Mouse (Mus musculus) kidney, postnatal 0 days (tissue): ENCODE data around the gene Stk11ip. TPM values are rescaled to one million over a fixed set of nuclear protein-coding genes. Genes with fewer than 3 reads are reported as not detected.

Experiments used
- ATAC-seq: fragments of 200-750 bp; cut with Nextera tagmentation; replicated peaks from 2 replicates; pipeline ENCODE4 v1.8.0; 2017; ENCODE audit warnings: low read depth, moderate number of reproducible peaks, moderate TSS enrichment, moderate library complexity; ENCODE audit not compliant: low FRiP score
- DNase-seq: peaks from one replicate; pipeline ENCODE4 v3.0.0-alpha.2; 2016; ENCODE audit warnings: low spot score
- H3K27ac ChIP-seq: fragments of 300-500 bp; sonication (generic); 2 replicates; pipeline ENCODE4 v1.5.1; 2014; ENCODE audit warnings: mild to moderate bottlenecking
- H3K27me3 ChIP-seq: fragments of 300-500 bp; sonication (generic); 2 replicates; pipeline ENCODE4 v1.6.1; 2014; ENCODE audit warnings: low read length, mixed read lengths; ENCODE audit not compliant: insufficient read depth
- H3K36me3 ChIP-seq: fragments of 300-500 bp; sonication (generic); 2 replicates; pipeline ENCODE4 v1.6.1; 2014; ENCODE audit warnings: low read length, mixed read lengths; ENCODE audit not compliant: insufficient read depth
- H3K4me1 ChIP-seq: fragments of 300-500 bp; sonication (generic); replicated peaks from 2 replicates; pipeline ENCODE4 v1.6.1; 2014; ENCODE audit warnings: antibody characterized with exemption, low read length, mixed read lengths; ENCODE audit not compliant: insufficient read depth
- H3K4me2 ChIP-seq: fragments of 300-500 bp; sonication (generic); 2 replicates; pipeline ENCODE4 v1.6.1; 2014; ENCODE audit warnings: mild to moderate bottlenecking, low read length, moderate library complexity, mixed read lengths
- H3K4me3 ChIP-seq: fragments of 300-500 bp; sonication (generic); replicated peaks from 2 replicates; pipeline ENCODE4 v1.5.1; 2014; ENCODE audit warnings: low read depth, low read length
- H3K9ac ChIP-seq: fragments of 300-500 bp; sonication (generic); 2 replicates; pipeline ENCODE4 v1.6.1; 2014; ENCODE audit warnings: low read depth, low read length
- H3K9me3 ChIP-seq: fragments of 300-500 bp; sonication (generic); replicated peaks from 2 replicates; pipeline ENCODE4 v1.6.1; 2016; ENCODE audit warnings: low read length, inconsistent platforms, mixed read lengths
- CTCF ChIP-seq: IDR thresholded peaks from 2 replicates; pipeline ENCODE4 v1.5.1; 2016; ENCODE audit warnings: antibody characterized with exemption, low read depth, mild to moderate bottlenecking, moderate library complexity
- WGBS: fragments of 180-500 bp; shearing (Covaris S2); extraction: QIAGEN DNeasy Blood & Tissue Kit; methylation state at CpG from one replicate; pipeline ENCODE4 v1.1.7; 2014; 5-methylcytosine and 5-hydroxymethylcytosine counted together
- polyA plus RNA-seq: library from polyadenylated mRNA; unstranded; fragments of >200 nt; fragmentation: Nextera tagmentation; extraction: Ambion mirVana; gene quantifications from 2 replicates; pipeline ENCODE4 v1.2.1, GENCODE M21; 2015

The Stk11ip gene
- polyA plus RNA-seq, 1 experiment from 2014 or later = 14.9 TPM

GRCm38 (mm10) chr1:75560206-75560913 is 39.0 kb downstream of the Stk11ip start:
- DNase-seq (no peak), ATAC-seq (no peak)
- 80% methylated on average over 12 of the region's 12 CpGs for WGBS
- Histone ChIP-seq H3K4me2 (no peak overlapping the region), H3K9ac (no peak overlapping the region), H3K4me1 (0 out of 2 replicates have a peak, but pooled peaks cover 6% of the 10 kb centered on the region), H3K9me3 (no peaks in the 10 kb centered on the region), H3K27ac (no peak overlapping the region), H3K36me3 (peaks cover 6% of the 10 kb centered on the region; the same call in 1 of the 2 replicates), H3K27me3 (no peaks in the 10 kb centered on the region), H3K4me3 (no peak overlapping the region)
- no peak for TF ChIP-seq CTCF

DNA sequence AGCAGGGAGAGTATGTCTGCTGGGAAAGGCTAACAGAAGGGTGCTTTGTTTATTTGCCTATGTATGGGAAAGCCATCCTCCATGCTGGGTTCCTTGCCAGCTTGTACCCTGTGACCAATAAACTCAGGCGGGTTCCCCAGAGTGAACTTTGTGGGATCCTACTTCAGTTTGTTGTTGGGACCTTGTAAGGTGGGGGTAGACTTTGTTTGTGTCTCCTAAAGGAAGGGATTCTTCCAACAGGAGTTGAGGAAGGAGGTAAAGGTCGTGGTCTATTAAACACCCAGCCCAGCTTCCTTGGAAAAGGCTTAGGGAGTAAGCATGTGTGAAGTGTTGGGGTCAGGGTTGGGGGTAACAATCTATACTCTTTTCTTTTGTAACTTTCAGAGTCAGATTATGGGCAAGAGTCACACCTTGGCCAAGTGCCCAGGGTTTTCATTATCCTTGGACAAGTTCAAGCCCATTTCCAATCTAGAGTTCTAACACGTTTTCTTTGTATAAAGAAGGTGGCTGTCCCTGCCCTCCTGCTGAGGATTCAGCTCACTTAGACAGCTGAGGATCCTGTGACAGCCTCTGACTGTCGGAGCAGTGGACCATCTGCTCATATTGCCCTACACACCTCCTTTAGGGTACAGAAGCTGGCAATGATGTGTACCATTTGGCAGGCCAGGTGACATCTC is 40.0 kb downstream of the Stk11ip start:
- no peaks in the 10 kb centered on the region for H3K27me3 ChIP-seq
- no peak overlapping the region for H3K9ac ChIP-seq
- no peak overlapping the region for H3K4me2 ChIP-seq
- WGBS = 29% methylated on average over 4 of the region's 4 CpGs
- no peak for TF ChIP-seq CTCF
- ATAC-seq (no peak), DNase-seq (no peak)
- peaks cover 6% of the 10 kb centered on the region; the same call in 1 of the 2 replicates for H3K36me3 ChIP-seq
- no peak overlapping the region for H3K27ac ChIP-seq
- H3K9me3 ChIP-seq = no peaks in the 10 kb centered on the region
- no peak overlapping the region for H3K4me3 ChIP-seq
- H3K4me1 ChIP-seq = 0 out of 2 replicates have a peak, but pooled peaks cover 6% of the 10 kb centered on the region

DNA sequence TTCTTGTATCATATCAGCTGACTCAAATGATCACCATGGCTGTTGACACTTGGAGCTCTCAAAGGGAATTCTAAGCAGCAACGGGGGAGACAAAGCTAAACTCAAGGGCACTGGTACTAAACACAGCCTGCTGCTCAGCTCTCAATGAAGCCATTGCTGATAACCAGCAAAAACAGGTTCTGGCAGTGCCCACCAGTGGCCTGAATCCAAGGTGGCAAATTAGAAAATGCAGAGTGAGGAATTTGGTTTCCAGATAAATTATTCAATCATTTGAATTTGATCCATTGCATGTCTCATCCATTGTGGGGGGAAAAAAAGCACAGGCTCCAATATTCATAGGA is 40.5 kb downstream of the Stk11ip start:
- no peak for ATAC-seq
- TF ChIP-seq CTCF = no peak
- 36% methylated on average over 1 of the region's 1 CpGs for WGBS

GRCm38 (mm10) chr1:75564102-75564501 is 42.8 kb downstream of the Stk11ip start:
- ATAC-seq (no peak), DNase-seq (no peak)
- no peak overlapping the region for H3K4me2 ChIP-seq
- no peak overlapping the region for H3K9ac ChIP-seq
- WGBS = 97% methylated on average over 2 of the region's 2 CpGs
- H3K27me3 ChIP-seq = no peaks in the 10 kb centered on the region
- no peaks in the 10 kb centered on the region for H3K36me3 ChIP-seq
- H3K27ac ChIP-seq = no peak overlapping the region
- no peak for TF ChIP-seq CTCF
- no peaks in the 10 kb centered on the region for H3K9me3 ChIP-seq
- 0 out of 2 replicates have a peak, but pooled peaks cover 2% of the 10 kb centered on the region for H3K4me1 ChIP-seq
- no peak overlapping the region for H3K4me3 ChIP-seq

More for the DNA sequence above, 40.5 kb downstream of the Stk11ip start:
- no peak overlapping the region for H3K27ac ChIP-seq
- H3K36me3 ChIP-seq = peaks cover 6% of the 10 kb centered on the region; the same call in 1 of the 2 replicates
- no peak overlapping the region for H3K4me2 ChIP-seq
- no peak overlapping the region for H3K9ac ChIP-seq
- no peaks in the 10 kb centered on the region for H3K27me3 ChIP-seq
- no peak for DNase-seq
- H3K4me3 ChIP-seq = no peak overlapping the region
- H3K4me1 ChIP-seq = 0 out of 2 replicates have a peak, but pooled peaks cover 6% of the 10 kb centered on the region
- H3K9me3 ChIP-seq = no peaks in the 10 kb centered on the region

- no peaks in the 10 kb centered on the region for H3K9me3 ChIP-seq
- ATAC-seq (no peak), DNase-seq (no peak)
- no peak overlapping the region for H3K27ac ChIP-seq
- H3K36me3 ChIP-seq = no peaks in the 10 kb centered on the region
- no peak overlapping the region for H3K9ac ChIP-seq
- H3K4me3 ChIP-seq = no peak overlapping the region
- no peaks in the 10 kb centered on the region for H3K27me3 ChIP-seq
- H3K4me1 ChIP-seq = no peaks in the 10 kb centered on the region
- 57% methylated on average over 5 of the region's 5 CpGs for WGBS
- no peak overlapping the region for H3K4me2 ChIP-seq
- TF ChIP-seq CTCF = no peak
Measured at GRCm38 (mm10) chr1:75564916-75565315, 43.6 kb downstream of the Stk11ip start.

DNA sequence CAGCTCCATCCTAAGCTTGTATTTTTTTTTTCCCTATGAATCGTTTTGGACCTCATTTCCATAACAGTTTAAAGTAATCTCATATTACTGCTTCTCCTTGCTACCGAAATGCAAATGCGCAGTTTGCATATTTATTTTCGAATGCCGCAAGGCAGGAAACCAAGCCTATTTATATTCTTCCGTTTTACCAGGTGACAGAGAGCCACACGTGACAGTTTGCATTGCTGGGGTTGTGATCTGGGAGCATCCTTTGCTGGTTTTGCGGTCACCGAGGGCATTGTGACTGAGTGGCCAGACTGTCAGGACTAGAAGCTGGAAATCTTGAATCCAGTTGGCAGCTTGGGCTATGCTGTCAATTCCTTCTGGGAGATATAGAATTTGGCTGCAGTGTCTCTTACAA is 44.3 kb downstream of the Stk11ip start:
- H3K27ac ChIP-seq = no peak overlapping the region
- no peak for DNase-seq
- H3K4me1 ChIP-seq = no peaks in the 10 kb centered on the region
- no peaks in the 10 kb centered on the region for H3K36me3 ChIP-seq
- no peak for TF ChIP-seq CTCF
- WGBS = 60% methylated on average over 9 of the region's 9 CpGs
- H3K4me2 ChIP-seq = no peak overlapping the region
- no peak overlapping the region for H3K4me3 ChIP-seq
- H3K9ac ChIP-seq = no peak overlapping the region
- H3K9me3 ChIP-seq = no peaks in the 10 kb centered on the region
- H3K27me3 ChIP-seq = no peaks in the 10 kb centered on the region
- ATAC-seq = no peak
